Mouse (Mus musculus) heart, adult 9 months (tissue): Measurements from ENCODE around the gene Hdac5.
A peak's percentile ranks its signal among the peaks of the same experiment; 100 is the strongest.
"Not testable (repeated sequence)": the region's sequence is repeated elsewhere in the genome, so short reads cannot be mapped to it uniquely, and the experiment has no call there.

Experiments used
- DNase-seq, 2 experiments: peaks; one replicate each; pipeline ENCODE4 v3.0.0; 2022; ENCODE audit warnings: low spot score in 2 of 2

Gene Hdac5

DNA sequence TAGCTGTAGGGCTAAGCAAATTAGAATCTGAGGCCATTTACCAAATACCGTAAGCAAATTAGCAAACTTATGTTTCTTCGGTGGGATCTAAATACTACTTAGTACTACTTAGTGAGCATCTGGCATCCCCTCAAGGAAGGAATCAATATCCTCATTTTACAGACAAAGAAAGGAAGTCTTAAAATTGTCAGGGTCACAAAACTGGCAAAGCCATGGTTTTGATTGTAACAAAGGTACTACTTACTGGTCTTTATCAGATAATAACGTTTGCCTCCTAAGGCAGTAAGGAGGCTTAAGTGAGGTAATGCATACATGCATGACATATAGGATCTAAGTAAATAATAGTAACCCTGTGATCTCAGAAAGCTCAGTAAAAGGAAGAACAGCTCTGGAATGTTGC, 44.3 kb downstream of the Hdac5 start:
- DNase-seq, result no peak

DNA sequence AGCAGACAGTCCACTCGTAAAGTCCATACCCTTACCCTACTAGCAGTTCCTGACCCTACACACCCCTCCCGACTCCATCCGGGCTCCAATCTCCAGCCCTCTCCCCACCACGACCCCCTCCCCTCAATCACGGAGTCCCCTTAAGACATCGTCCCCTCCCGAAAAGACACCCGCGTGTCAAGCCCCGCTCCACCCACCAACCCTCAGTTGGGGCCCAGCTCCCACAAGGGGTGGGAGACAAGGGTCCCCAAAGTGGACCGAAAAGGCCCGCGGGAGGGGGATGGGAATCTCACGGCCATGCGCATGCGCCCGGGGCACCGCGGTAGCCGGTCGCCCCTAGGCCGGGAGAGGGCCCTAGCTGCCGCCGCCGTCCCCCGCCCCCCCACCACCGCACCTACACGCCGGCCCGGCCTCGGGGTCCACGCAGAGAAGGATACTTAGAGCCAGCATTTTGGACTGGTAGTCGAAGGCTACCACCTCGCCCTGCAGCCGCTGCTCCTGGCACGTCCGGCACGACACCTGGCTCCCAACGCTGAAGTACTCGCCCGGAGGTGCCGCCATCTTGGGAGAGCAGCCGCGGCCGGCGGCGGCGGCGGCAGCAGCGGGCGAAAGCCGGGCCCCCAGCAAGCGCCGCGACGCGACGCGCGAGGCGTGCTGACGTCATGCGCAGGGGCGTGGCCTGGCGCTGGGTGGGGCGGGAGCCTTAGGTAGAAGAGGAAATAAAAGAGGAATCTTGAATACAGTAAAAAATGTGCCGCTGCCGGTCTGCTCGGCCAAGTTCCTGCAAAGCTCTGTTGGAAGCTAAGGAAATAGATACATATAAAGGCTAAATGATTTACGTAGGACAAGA, 45.1 kb downstream of the Hdac5 start, which contains the start of gene Lsm12:
Gene Lsm12, minus strand, starts transcription at position 651 of the 850 bp plus-strand sequence.
- peak; percentile 89 to 93 for DNase-seq

DNA sequence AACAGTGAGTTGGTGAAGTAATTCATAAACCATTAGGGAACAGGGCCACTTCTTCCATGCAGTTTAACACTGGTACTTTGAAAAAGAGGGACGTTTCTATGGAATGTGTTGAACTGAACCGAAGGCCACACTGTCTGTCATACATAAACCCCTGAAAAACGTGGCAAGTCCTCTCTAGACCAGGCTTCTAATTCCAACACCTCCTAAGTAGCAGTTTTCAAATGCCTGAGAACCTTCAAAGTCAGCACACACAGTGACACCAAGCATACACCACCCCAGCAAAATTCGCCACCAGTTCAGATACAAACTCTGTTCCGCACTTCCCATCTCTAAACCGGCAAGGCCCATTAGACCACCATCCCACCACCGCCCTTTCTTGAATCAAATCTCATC, 45.7 kb downstream of the Hdac5 start:
- no peak for DNase-seq

DNA sequence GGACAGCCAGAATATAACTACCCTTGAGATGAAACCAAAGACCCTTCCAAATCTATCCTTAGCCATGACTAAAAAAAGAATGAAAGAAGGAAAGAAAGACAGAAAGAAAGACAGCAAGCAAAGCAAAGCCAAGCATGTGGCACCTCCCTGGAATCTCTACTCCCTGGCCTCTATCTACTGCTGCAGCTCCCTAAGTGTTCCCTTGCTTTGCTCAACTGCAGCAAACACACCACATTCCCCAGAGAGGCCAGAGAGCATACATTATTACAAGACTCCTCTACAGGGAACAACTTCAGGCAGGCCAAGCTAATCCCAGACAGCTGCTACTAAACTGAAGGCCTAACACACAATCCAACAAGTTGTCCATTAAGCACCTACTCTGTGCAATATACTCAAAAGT, 50.1 kb downstream of the Hdac5 start:
- no peak for DNase-seq

- DNase-seq, result no peak
Observed at GRCm38 (mm10) chr11:102168689-102169088, 61.3 kb downstream of the Hdac5 start.

GRCm38 (mm10) chr11:102167539-102167938, 62.4 kb downstream of the Hdac5 start:
- no peak for DNase-seq

DNA sequence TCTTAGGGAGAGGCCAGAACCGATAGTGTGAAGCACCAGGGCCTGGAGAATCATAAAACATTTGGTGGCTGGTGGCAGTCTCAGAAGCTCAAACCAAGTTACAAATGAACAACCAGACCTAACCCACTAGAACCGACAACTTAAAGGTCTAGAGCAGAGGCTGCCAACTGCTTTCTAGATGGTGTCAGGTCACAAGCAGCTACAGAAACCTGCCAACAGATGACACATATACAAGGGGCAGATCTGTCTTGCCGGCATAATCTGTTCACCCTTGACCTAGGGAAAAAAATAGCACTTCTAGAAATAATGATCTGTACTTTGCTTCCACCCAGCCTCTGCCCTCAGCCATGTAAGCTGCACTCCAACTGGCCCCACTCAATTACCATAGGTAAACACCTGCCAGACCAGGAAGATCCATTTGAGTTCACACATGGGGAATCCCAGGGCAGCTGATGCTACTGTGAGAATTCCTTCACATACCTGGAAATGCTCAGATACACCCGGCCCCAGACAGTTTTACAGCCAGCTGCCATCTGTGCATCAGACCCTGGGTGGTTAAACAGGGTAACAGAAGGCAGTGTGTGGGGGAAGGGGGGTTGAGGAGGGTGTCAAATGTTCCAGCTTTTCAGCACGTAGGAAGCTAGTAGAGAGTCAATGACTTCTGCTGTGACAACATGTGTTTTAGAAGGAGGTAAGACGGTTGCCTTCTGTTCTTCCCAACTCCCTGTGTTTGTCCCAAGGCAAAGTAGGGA, 63.8 kb downstream of the Hdac5 start:
- no peak for DNase-seq

DNA sequence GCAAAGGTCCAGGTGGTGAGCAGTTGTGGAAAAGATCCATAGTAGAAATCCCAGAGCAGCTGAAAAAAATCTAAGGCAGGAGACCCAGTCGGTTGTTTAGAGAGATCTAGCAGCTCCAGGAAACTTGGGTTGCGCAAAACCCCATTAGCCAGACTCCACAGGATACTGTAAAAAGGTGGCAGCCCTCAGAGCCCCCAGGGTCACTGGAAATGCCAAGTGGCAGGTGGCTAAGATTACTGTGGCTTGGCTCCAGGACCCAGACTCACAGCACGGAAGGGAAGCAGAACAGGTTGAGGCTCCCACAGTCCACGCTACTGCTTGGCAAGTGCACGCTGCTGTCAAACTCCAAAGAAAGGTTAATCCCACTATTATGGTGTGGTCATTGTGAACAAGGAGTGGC, 70.2 kb downstream of the Hdac5 start:
- DNase-seq, result no peak

DNA sequence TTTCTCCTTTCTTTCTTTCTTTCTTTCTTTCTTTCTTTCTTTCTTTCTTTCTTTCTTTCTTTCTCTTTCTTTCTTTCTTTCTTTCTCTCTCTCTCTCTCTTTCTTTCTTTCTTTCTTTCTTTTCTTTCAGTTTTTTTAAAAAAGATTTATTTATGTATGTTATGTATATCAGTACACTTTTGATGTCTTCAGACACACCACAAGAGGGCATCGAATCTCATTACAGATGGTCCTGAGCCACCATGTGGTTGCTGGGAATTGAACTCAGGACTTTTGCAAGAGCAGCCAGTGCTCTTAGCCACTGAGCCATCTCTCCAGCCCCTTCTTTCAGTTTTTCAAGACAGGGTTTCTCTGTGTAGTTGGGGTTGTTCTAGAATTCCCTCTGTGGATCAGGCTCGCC, 71.9 kb downstream of the Hdac5 start:
- not testable (repeated sequence) for DNase-seq

GRCm38 (mm10) chr11:102156786-102157089, 73.2 kb downstream of the Hdac5 start:
- no peak for DNase-seq

DNA sequence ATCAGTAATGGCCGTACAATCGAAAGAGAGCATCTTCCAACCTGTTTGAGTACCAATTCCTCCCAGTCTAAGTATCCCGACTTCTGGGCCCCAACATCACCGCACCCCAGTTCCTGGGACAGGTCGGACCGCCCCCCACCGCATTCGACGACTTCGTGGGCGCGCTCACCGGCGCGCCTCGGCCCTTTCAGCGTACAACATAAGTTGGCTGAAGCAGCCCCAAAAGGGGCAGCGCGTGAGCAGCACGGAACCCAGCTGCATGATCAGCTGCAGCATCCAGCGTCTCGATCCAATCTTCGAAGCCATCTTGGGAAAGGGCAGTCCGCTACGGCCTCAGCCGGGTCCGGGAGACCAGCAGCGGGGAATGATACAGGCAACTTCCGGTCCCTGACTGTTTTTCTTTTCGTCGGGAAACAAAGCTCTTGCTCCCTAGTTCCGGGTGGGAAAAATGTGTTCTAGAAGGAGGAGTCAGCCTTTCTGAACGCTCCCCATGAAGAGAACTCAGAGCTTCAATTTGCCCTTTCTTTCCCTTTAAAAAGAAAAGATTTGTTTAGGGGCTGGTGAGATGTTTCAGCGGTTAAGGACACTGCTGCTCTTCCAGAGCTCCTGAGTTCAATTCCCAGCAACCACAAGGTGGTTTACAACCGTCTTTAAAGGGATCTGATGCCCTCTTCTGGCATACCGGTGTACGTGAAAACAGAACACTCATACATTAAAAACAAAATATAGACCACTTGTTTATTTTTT, 73.8 kb downstream of the Hdac5 start, which contains the start of gene Tmem101:
Gene Tmem101, minus strand, starts transcription at position 366 of the 747 bp plus-strand sequence.
- DNase-seq, result peak; percentile 87 to 93

- no peak for DNase-seq
Observed at GRCm38 (mm10) chr11:102147213-102147989, 82.6 kb downstream of the Hdac5 start.

GRCm38 (mm10) chr11:102146531-102146930, 83.4 kb downstream of the Hdac5 start:
- no peak for DNase-seq

DNA sequence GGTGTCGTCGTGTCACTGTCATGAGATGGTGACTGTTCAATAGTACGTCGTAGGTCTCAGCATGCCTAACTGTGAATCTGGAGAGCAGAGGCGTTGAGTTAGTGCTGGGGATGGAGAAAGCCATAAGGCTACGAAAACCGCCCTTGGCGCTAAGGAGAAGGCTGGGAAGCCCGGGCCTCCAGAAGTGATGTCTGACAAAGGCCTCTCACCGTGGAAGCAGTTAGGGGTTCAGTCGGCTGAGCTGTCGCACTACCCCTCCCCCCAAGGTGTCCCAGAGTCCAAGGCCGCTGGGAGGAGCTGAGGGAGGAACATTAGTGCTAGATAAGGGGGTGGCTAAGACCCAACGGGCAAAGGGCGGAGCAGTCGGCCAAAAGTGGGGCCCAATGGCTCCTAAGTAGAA, 84.0 kb downstream of the Hdac5 start:
- no peak for DNase-seq

DNA sequence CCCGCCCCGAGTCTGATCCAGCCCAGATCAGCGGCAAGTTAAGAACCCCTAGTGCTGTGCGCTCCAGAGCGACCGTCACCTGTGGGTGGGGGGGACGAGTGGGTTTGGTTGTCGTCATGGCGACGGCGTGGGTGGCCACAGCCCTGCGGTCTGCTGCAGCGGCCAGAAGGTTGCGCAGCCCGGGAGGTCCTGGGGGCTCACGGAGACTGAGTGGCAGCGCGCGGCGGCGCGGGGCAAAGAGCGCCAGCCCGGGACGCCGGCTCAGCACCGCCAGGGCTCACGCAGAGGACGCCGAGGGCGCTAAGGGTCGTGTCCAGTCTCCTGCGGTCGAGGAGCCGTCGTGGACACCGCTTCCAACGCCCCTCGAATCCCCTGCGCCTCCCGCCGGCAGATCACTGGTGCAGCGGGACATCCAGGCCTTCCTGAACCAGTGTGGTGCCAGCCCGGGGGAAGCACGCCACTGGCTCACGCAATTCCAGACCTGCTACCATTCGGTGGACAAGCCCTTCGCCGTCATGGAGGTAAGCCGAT, 84.4 kb downstream of the Hdac5 start, which contains the start of gene Nags:
Gene Nags, plus strand, starts transcription at position 43 of the 531 bp plus-strand sequence.
- DNase-seq, result no peak

DNA sequence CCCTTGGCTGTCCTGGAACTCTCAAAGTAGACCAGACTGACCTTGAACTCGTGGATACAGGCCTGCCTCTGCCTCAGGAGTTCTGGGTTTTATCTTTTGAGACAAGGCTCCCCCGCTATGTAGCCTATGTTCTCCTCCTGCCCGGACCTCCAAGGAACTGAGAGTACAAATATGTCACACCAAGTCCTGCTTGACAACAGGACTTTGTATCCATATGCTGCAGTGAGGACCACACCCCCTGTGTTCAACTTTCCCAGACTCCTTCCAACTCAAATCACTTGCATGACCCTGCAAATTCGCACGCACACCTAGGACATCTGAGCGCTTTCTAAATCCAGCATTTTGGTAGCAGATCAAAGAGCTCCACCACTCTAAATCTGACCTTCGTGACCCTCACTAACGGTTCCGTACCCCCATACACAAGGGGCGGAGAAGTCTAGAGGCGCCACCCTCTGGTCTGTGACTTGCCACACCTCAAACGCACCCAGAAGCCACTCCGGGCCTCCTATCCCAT, 85.0 kb downstream of the Hdac5 start:
- no peak for DNase-seq
